Mouse (Mus musculus): ENCODE measurements at regions not wholly inside any gene's neighbourhood (a gene's known extent, or its start where the extent isn't known, plus 50 kb on each side); places are given as distances from the start of the nearest gene placed in this dataset.
"Not testable (repeated sequence)": the region's sequence is repeated elsewhere in the genome, so short reads cannot be mapped to it uniquely, and the experiment has no call there.

- ATAC-seq (ENCODE audit: borderline replicate concordance, extremely low read depth, low FRiP score, low TSS enrichment): no peak
- no peaks in the 10 kb centered on the region for H3K36me3 ChIP-seq
Measured at GRCm38 (mm10) chr6:61042667-61043523, 118.1 kb downstream of the Mmrn1 start.

GRCm38 (mm10) chr6:61043524-61044450, 119.0 kb downstream of the Mmrn1 start:
- no peaks in the 10 kb centered on the region for H3K9me3 ChIP-seq
- H3K4me2 ChIP-seq: no peak overlapping the region
- H3K36me3 ChIP-seq: no peaks in the 10 kb centered on the region
- no peak for ATAC-seq (ENCODE audit: borderline replicate concordance, extremely low read depth, low FRiP score, low TSS enrichment)
- no peaks in the 10 kb centered on the region for H3K27me3 ChIP-seq
- no peaks in the 10 kb centered on the region for H3K4me1 ChIP-seq
- WGBS: 75% methylated on average over 9 of the region's 9 CpGs
- no peak overlapping the region for H3K27ac ChIP-seq
- no peak overlapping the region for H3K9ac ChIP-seq
- H3K4me3 ChIP-seq: no peak overlapping the region

More at GRCm38 (mm10) chr6:61042667-61043523, 118.1 kb downstream of the Mmrn1 start:
- no peaks in the 10 kb centered on the region for H3K4me1 ChIP-seq
- no peaks in the 10 kb centered on the region for H3K27me3 ChIP-seq
- no peak overlapping the region for H3K4me3 ChIP-seq
- H3K27ac ChIP-seq: no peak overlapping the region
- no peaks in the 10 kb centered on the region for H3K9me3 ChIP-seq
- no peak overlapping the region for H3K4me2 ChIP-seq
- no peak overlapping the region for H3K9ac ChIP-seq
- 59% methylated on average over 15 of the region's 15 CpGs for WGBS

- H3K4me2 ChIP-seq; H3K27ac ChIP-seq; H3K4me1 ChIP-seq; H3K4me3 ChIP-seq; H3K27me3 ChIP-seq; ATAC-seq (ENCODE audit: borderline replicate concordance, extremely low read depth, low FRiP score, low TSS enrichment); H3K9ac ChIP-seq; H3K36me3 ChIP-seq; H3K9me3 ChIP-seq: not testable (repeated sequence)
- 87% methylated on average over 6 of the region's 6 CpGs for WGBS
Measured at GRCm38 (mm10) chr6:61047667-61048066, 122.9 kb downstream of the Mmrn1 start.

- 25% methylated on average over 4 of the region's 4 CpGs for WGBS
- Histone ChIP-seq H3K9ac (no peak overlapping the region), H3K36me3 (no peaks in the 10 kb centered on the region), H3K4me3 (no peak overlapping the region), H3K9me3 (no peaks in the 10 kb centered on the region), H3K27me3 (no peaks in the 10 kb centered on the region), H3K27ac (no peak overlapping the region), H3K4me2 (no peak overlapping the region), H3K4me1 (0 out of 2 replicates have a peak, but pooled peaks cover 2% of the 10 kb centered on the region)
- ATAC-seq (ENCODE audit: borderline replicate concordance, extremely low read depth, low FRiP score, low TSS enrichment): no peak
Measured at GRCm38 (mm10) chr6:61063129-61063528, 117.0 kb upstream of the Ccser1 start.

GRCm38 (mm10) chr6:61065769-61066168, 114.4 kb upstream of the Ccser1 start:
- 0 out of 2 replicates have a peak, but pooled peaks cover 2% of the 10 kb centered on the region for H3K4me1 ChIP-seq
- H3K9me3 ChIP-seq: no peaks in the 10 kb centered on the region
- no peaks in the 10 kb centered on the region for H3K27me3 ChIP-seq
- H3K36me3 ChIP-seq: no peaks in the 10 kb centered on the region
- no peak overlapping the region for H3K4me2 ChIP-seq
- no peak overlapping the region for H3K9ac ChIP-seq
- H3K4me3 ChIP-seq: no peak overlapping the region
- ATAC-seq (ENCODE audit: borderline replicate concordance, extremely low read depth, low FRiP score, low TSS enrichment): no peak
- H3K27ac ChIP-seq: no peak overlapping the region

- Histone ChIP-seq H3K27ac (no peak overlapping the region), H3K4me1 (0 out of 2 replicates have a peak, but pooled peaks cover 2% of the 10 kb centered on the region), H3K9me3 (no peaks in the 10 kb centered on the region), H3K4me3 (no peak overlapping the region), H3K27me3 (no peaks in the 10 kb centered on the region), H3K4me2 (no peak overlapping the region), H3K36me3 (no peaks in the 10 kb centered on the region), H3K9ac (no peak overlapping the region)
- no peak for ATAC-seq (ENCODE audit: borderline replicate concordance, extremely low read depth, low FRiP score, low TSS enrichment)
- WGBS: 60% methylated on average over 10 of the region's 10 CpGs
Measured at GRCm38 (mm10) chr6:61066501-61067282, 113.4 kb upstream of the Ccser1 start.

- Histone ChIP-seq H3K4me3 (no peak overlapping the region), H3K9ac (no peak overlapping the region), H3K9me3 (no peaks in the 10 kb centered on the region), H3K36me3 (no peaks in the 10 kb centered on the region), H3K4me2 (peak overlapping the region; percentile 34; the same call in 1 of the 2 replicates), H3K4me1 (0 out of 2 replicates have a peak, but pooled peaks cover 2% of the 10 kb centered on the region), H3K27ac (peak overlapping the region; percentile 24; the same call in 1 of the 2 replicates), H3K27me3 (no peaks in the 10 kb centered on the region)
- WGBS: 30% methylated on average over 10 of the region's 10 CpGs
- no peak; the same call in 1 of the 2 replicates for ATAC-seq (ENCODE audit: borderline replicate concordance, extremely low read depth, low FRiP score, low TSS enrichment)
Measured at GRCm38 (mm10) chr6:61067355-61068116, 112.6 kb upstream of the Ccser1 start.

- H3K4me1 ChIP-seq: 0 out of 2 replicates have a peak, but pooled peaks cover 2% of the 10 kb centered on the region
- H3K27ac ChIP-seq: no peak overlapping the region
- ATAC-seq (ENCODE audit: borderline replicate concordance, extremely low read depth, low FRiP score, low TSS enrichment): no peak
- H3K36me3 ChIP-seq: no peaks in the 10 kb centered on the region
- H3K9ac ChIP-seq: no peak overlapping the region
- H3K4me2 ChIP-seq: peak overlapping the region; percentile 34; the same call in 1 of the 2 replicates
- H3K9me3 ChIP-seq: no peaks in the 10 kb centered on the region
- 17% methylated on average over 1 of the region's 1 CpGs for WGBS
- H3K27me3 ChIP-seq: no peaks in the 10 kb centered on the region
- H3K4me3 ChIP-seq: no peak overlapping the region
Measured at GRCm38 (mm10) chr6:61068117-61068489, 112.0 kb upstream of the Ccser1 start.

GRCm38 (mm10) chr6:61073267-61073666, 106.9 kb upstream of the Ccser1 start:
- Histone ChIP-seq H3K36me3 (no peaks in the 10 kb centered on the region), H3K4me1 (no peaks in the 10 kb centered on the region), H3K9ac (no peak overlapping the region), H3K27ac (no peak overlapping the region), H3K4me2 (no peak overlapping the region), H3K4me3 (no peak overlapping the region), H3K9me3 (no peaks in the 10 kb centered on the region), H3K27me3 (no peaks in the 10 kb centered on the region)
- no peak for ATAC-seq (ENCODE audit: borderline replicate concordance, extremely low read depth, low FRiP score, low TSS enrichment)
- WGBS: 64% methylated on average over 3 of the region's 3 CpGs

- no peak overlapping the region for H3K9ac ChIP-seq
- no peak overlapping the region for H3K27ac ChIP-seq
- no peaks in the 10 kb centered on the region for H3K36me3 ChIP-seq
- no peak overlapping the region for H3K4me2 ChIP-seq
- 87% methylated on average over 2 of the region's 2 CpGs for WGBS
- no peaks in the 10 kb centered on the region for H3K4me1 ChIP-seq
- H3K4me3 ChIP-seq: no peak overlapping the region
- H3K27me3 ChIP-seq: no peaks in the 10 kb centered on the region
- no peaks in the 10 kb centered on the region for H3K9me3 ChIP-seq
- no peak for ATAC-seq (ENCODE audit: borderline replicate concordance, extremely low read depth, low FRiP score, low TSS enrichment)
Measured at GRCm38 (mm10) chr6:61073794-61074193, 106.3 kb upstream of the Ccser1 start.

GRCm38 (mm10) chr6:61074700-61075099, 105.4 kb upstream of the Ccser1 start:
- no peak for ATAC-seq (ENCODE audit: borderline replicate concordance, extremely low read depth, low FRiP score, low TSS enrichment)
- WGBS: 87% methylated on average over 3 of the region's 3 CpGs
- H3K9me3 ChIP-seq: no peaks in the 10 kb centered on the region
- no peaks in the 10 kb centered on the region for H3K4me1 ChIP-seq
- H3K4me3 ChIP-seq: no peak overlapping the region
- no peaks in the 10 kb centered on the region for H3K27me3 ChIP-seq
- no peak overlapping the region for H3K9ac ChIP-seq
- no peak overlapping the region for H3K4me2 ChIP-seq
- H3K36me3 ChIP-seq: no peaks in the 10 kb centered on the region
- no peak overlapping the region for H3K27ac ChIP-seq
